Mouse (Mus musculus) MEL (cell line): ENCODE measurements around the gene Bmpr1b. TPM values are rescaled to one million over a fixed set of nuclear protein-coding genes. Genes with fewer than 3 reads are reported as not detected.

Source experiments
- DNase-seq: peaks from one replicate; pipeline ENCODE4 v3.0.0; 2011; ENCODE audit warnings: low read depth, low spot score
- H3K27ac ChIP-seq: 2 replicates; pipeline ENCODE4 v1.5.1; 2012; ENCODE audit warnings: low read depth, mild to moderate bottlenecking, control low read depth, low read length, moderate library complexity; ENCODE audit not compliant: control insufficient read depth
- H3K27me3 ChIP-seq, 2 experiments: fragments of 150-350 bp in 1 of 2; sonication (generic) in 1 of 2; 2 replicates each; pipeline ENCODE4 v1.6.1; 2012; ENCODE audit warnings: low read length in 2 of 2, mild to moderate bottlenecking in 2 of 2, improper control_type of control experiment in 1 of 2, moderate library complexity in 1 of 2; ENCODE audit not compliant: insufficient read depth in 2 of 2, control insufficient read depth in 1 of 2
- H3K36me3 ChIP-seq, 2 experiments: 2 replicates each; pipeline ENCODE4 v1.6.1; 2012 to 2014; ENCODE audit warnings: low read length in 2 of 2, improper control_type of control experiment in 1 of 2, inconsistent platforms in 1 of 2, mild to moderate bottlenecking in 1 of 2; ENCODE audit not compliant: insufficient read depth in 2 of 2, control insufficient read depth in 1 of 2
- H3K4me1 ChIP-seq, 2 experiments: fragments of 150-350 bp in 1 of 2; sonication (generic) in 1 of 2; 2 replicates each; pipeline ENCODE4 v1.6.1; 2012; ENCODE audit warnings: low read length in 2 of 2, improper control_type of control experiment in 1 of 2, mild to moderate bottlenecking in 1 of 2; ENCODE audit not compliant: insufficient read depth in 2 of 2, control insufficient read depth in 1 of 2
- H3K4me3 ChIP-seq, 2 experiments: fragments of 150-350 bp in 1 of 2; sonication (generic) in 1 of 2; 2 replicates each; pipeline ENCODE4 v1.5.1; 2012; ENCODE audit warnings: low read depth in 2 of 2, low read length in 2 of 2, mild to moderate bottlenecking in 2 of 2, moderate library complexity in 2 of 2, control low read depth in 1 of 2, improper control_type of control experiment in 1 of 2; ENCODE audit not compliant: control insufficient read depth in 1 of 2, insufficient read depth in 1 of 2
- H3K79me2 ChIP-seq: 2 replicates; pipeline ENCODE4 v1.6.1; 2012; ENCODE audit warnings: mild to moderate bottlenecking, low read length, moderate library complexity; ENCODE audit not compliant: control insufficient read depth, poor library complexity, insufficient read depth
- H3K9ac ChIP-seq: 2 replicates; pipeline ENCODE4 v1.6.1; 2012; ENCODE audit warnings: low read depth, mild to moderate bottlenecking, control low read depth, low read length, moderate library complexity; ENCODE audit not compliant: control insufficient read depth, poor library complexity, severe bottlenecking
- H3K9me3 ChIP-seq: fragments of 150-350 bp; sonication (generic); replicated peaks from 2 replicates; pipeline ENCODE4 v1.6.1; 2012; ENCODE audit warnings: mild to moderate bottlenecking, low read length, improper control_type of control experiment, moderate library complexity; ENCODE audit not compliant: insufficient read depth
- ETS1 ChIP-seq: IDR thresholded peaks from 2 replicates; pipeline ENCODE4 v1.6.1; 2012; ENCODE audit warnings: low read depth, mild to moderate bottlenecking, inconsistent platforms, low read length, improper control_type of control experiment, moderate library complexity
- HCFC1 ChIP-seq: IDR thresholded peaks from 2 replicates; pipeline ENCODE4 v1.6.1; 2012; ENCODE audit warnings: low read depth, mild to moderate bottlenecking, inconsistent platforms, low read length, improper control_type of control experiment, moderate library complexity
- JUND ChIP-seq: IDR thresholded peaks from 2 replicates; pipeline ENCODE4 v1.6.1; 2011; ENCODE audit warnings: low read depth, mild to moderate bottlenecking, improper control_type of control experiment, low read length
- KAT2A ChIP-seq: conservative IDR thresholded peaks from 2 replicates; pipeline ENCODE4 v1.6.1; 2012; ENCODE audit warnings: low read depth, low read length, improper control_type of control experiment, inconsistent platforms
- MAX ChIP-seq: IDR thresholded peaks from 2 replicates; pipeline ENCODE4 v1.6.1; 2011; ENCODE audit warnings: low read length, improper control_type of control experiment
- MAZ ChIP-seq: IDR thresholded peaks from 2 replicates; pipeline ENCODE4 v1.6.1; 2012; ENCODE audit warnings: low read depth, mild to moderate bottlenecking, inconsistent platforms, low read length, improper control_type of control experiment
- MYB ChIP-seq: IDR thresholded peaks from 2 replicates; pipeline ENCODE4 v1.6.1; 2011; ENCODE audit warnings: mild to moderate bottlenecking, low read depth, low read length, improper control_type of control experiment
- MYC ChIP-seq: IDR thresholded peaks from 2 replicates; pipeline ENCODE4 v1.6.1; 2011; ENCODE audit warnings: low read depth, mild to moderate bottlenecking, low read length, improper control_type of control experiment, moderate library complexity
- NELFE ChIP-seq: IDR thresholded peaks from 2 replicates; pipeline ENCODE4 v1.6.1; 2011; ENCODE audit warnings: low read depth, low read length, improper control_type of control experiment
- NRF1 ChIP-seq: IDR thresholded peaks from 2 replicates; pipeline ENCODE4 v1.6.1; 2014; ENCODE audit warnings: low read depth, mild to moderate bottlenecking, inconsistent platforms, low read length, improper control_type of control experiment, moderate library complexity; ENCODE audit not compliant: poor library complexity, insufficient read depth, severe bottlenecking
- POLR2A ChIP-seq, 2 experiments: IDR thresholded peaks; 2 replicates each; pipeline ENCODE4 v1.6.1; 2011 to 2012; ENCODE audit warnings: low read length in 2 of 2, mild to moderate bottlenecking in 2 of 2, control low read depth in 1 of 2, improper control_type of control experiment in 1 of 2, low read depth in 1 of 2, moderate library complexity in 1 of 2; ENCODE audit not compliant: control insufficient read depth in 1 of 2, insufficient read depth in 1 of 2, poor library complexity in 1 of 2
- RAD21 ChIP-seq: IDR thresholded peaks from 2 replicates; pipeline ENCODE4 v1.6.1; 2011; ENCODE audit warnings: mild to moderate bottlenecking, low read depth, low read length, improper control_type of control experiment
- SIN3A ChIP-seq: IDR thresholded peaks from 2 replicates; pipeline ENCODE4 v1.6.1; 2012; ENCODE audit warnings: low read length, improper control_type of control experiment, inconsistent platforms
- TAL1 ChIP-seq: IDR thresholded peaks from 2 replicates; pipeline ENCODE4 v1.6.1; 2012; ENCODE audit warnings: mild to moderate bottlenecking, inconsistent platforms, low read length, moderate library complexity, mixed read lengths
- TBP ChIP-seq: IDR thresholded peaks from 2 replicates; pipeline ENCODE4 v1.8.0; 2011; ENCODE audit warnings: low read depth, low read length, improper control_type of control experiment
- TCF12 ChIP-seq: IDR thresholded peaks from 2 replicates; pipeline ENCODE4 v1.6.1; 2014; ENCODE audit warnings: low read depth, mild to moderate bottlenecking, inconsistent platforms, low read length, improper control_type of control experiment, moderate library complexity
- UBTF ChIP-seq: IDR thresholded peaks from 2 replicates; pipeline ENCODE4 v1.6.1; 2012; ENCODE audit warnings: low read depth, mild to moderate bottlenecking, inconsistent platforms, low read length, improper control_type of control experiment, moderate library complexity, borderline replicate concordance; ENCODE audit not compliant: insufficient read depth
- USF2 ChIP-seq, 2 experiments: IDR thresholded peaks; 2 replicates each; pipeline ENCODE4 v1.6.1; 2011 to 2012; ENCODE audit warnings: improper control_type of control experiment in 2 of 2, low read length in 2 of 2, borderline replicate concordance in 1 of 2, inconsistent platforms in 1 of 2, low read depth in 1 of 2, mild to moderate bottlenecking in 1 of 2; ENCODE audit not compliant: insufficient read depth in 1 of 2
- ZKSCAN1 ChIP-seq: IDR thresholded peaks from 2 replicates; pipeline ENCODE4 v1.6.1; 2012; ENCODE audit warnings: low read depth, mild to moderate bottlenecking, inconsistent platforms, low read length, improper control_type of control experiment, moderate library complexity
- ZMIZ1 ChIP-seq: IDR thresholded peaks from 2 replicates; pipeline ENCODE4 v1.6.1; 2012; ENCODE audit warnings: low read depth, mild to moderate bottlenecking, inconsistent platforms, low read length, improper control_type of control experiment, moderate library complexity
- polyA plus RNA-seq, 2 experiments: library from polyadenylated mRNA; stranded (reverse) in 1 of 2; unstranded in 1 of 2; fragments of >175 nt in 1 of 2; fragments of >200 nt in 1 of 2; gene quantifications; 2 replicates each; pipeline versions ENCODE4 v1.2.1 to v1.2.4; 2012; ENCODE audit warnings: low replicate concordance in 2 of 2, low read depth in 1 of 2; ENCODE audit not compliant: insufficient read length in 2 of 2, insufficient read depth in 1 of 2, missing spikeins in 1 of 2
- total RNA-seq: library from RNA; depleted of rRNA; stranded (reverse); fragments of 300-350 nt; gene quantifications from 2 replicates; pipeline ENCODE4 v1.2.3, GENCODE M21; 2012

Gene Bmpr1b
- total and polyA plus RNA-seq, 3 experiments: not detected

DNA sequence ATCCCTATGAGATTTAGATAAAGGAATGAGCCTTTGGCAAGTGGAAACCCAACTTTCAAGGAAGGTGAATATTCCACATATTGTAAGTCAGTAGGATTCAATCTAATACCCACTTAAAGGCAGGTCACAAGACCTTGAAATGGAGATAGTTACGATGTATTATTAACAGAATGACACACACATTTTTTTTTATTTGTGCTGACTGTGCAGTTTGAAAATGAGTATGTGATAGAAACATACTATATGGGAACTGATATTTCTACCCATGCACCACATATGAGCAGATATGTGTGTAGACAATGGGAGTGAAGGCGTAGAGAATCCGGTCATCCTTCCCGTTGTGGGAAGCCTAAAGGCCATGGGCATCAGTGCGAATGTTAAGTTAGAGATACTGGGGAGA is 285.0 kb downstream of the Bmpr1b start:
- no peaks in the 10 kb centered on the region for H3K4me1 ChIP-seq
- H3K27me3 ChIP-seq: no peaks in the 10 kb centered on the region
- H3K36me3 ChIP-seq: no peaks in the 10 kb centered on the region
- no peak overlapping the region for H3K27ac ChIP-seq
- H3K9me3 ChIP-seq: no peaks in the 10 kb centered on the region
- H3K9ac ChIP-seq: no peak overlapping the region
- H3K79me2 ChIP-seq: no peaks in the 10 kb centered on the region
- H3K4me3 ChIP-seq: no peak overlapping the region
- no peak for TF ChIP-seq USF2 (IDR thresholded peaks at IDR 0.05; ENCODE audit: borderline replicate concordance in 1 of 2, insufficient read depth in 1 of 2, low read depth in 1 of 2, low read length in 2 of 2)
- TF ChIP-seq UBTF: no peak
- no peak for TF ChIP-seq SIN3A
- TF ChIP-seq MYC: no peak
- no peak for TF ChIP-seq RAD21
- no peak for TF ChIP-seq HCFC1
- no peak for TF ChIP-seq POLR2A (IDR thresholded peaks at IDR 0.05; ENCODE audit: control insufficient read depth in 1 of 2, insufficient read depth in 1 of 2, low read depth in 1 of 2, low read length in 2 of 2, poor library complexity in 1 of 2)
- no peak for TF ChIP-seq MAZ
- no peak for TF ChIP-seq TCF12
- no peak for TF ChIP-seq JUND
- no peak for TF ChIP-seq ZKSCAN1
- no peak for TF ChIP-seq NELFE
- TF ChIP-seq MYB: no peak
- TF ChIP-seq ETS1: no peak
- no peak for TF ChIP-seq TAL1
- no peak for TF ChIP-seq ZMIZ1
- no peak for TF ChIP-seq MAX
- no peak for DNase-seq

DNA sequence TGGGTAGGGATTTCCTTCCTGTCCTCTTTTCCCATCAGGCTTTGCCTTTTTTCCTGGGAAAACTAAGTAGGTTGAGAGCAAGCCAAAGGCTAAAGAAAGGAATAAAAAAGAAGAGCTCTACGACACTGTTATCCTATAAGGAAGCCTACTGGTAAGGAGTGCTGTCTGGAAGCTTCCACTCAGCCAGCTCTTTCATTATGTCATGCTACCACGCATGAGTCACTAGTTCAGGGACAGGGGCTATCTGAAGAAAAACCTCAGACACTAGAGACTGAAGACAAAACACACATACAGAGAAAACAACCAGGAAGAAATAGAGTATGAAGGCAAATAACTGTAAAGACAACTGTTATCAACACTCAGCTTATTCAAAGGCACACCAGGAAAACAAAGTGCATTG is 286.7 kb downstream of the Bmpr1b start:
- H3K79me2 ChIP-seq: no peaks in the 10 kb centered on the region
- H3K9ac ChIP-seq: no peak overlapping the region
- H3K4me3 ChIP-seq: no peak overlapping the region
- no peak for TF ChIP-seq TBP
- TF ChIP-seq TCF12: no peak
- no peak for TF ChIP-seq NRF1
- no peak for TF ChIP-seq KAT2A
- no peaks in the 10 kb centered on the region for H3K9me3 ChIP-seq
- H3K27me3 ChIP-seq: no peaks in the 10 kb centered on the region
- no peak overlapping the region for H3K27ac ChIP-seq
- DNase-seq: no peak
- H3K36me3 ChIP-seq: no peaks in the 10 kb centered on the region
- no peaks in the 10 kb centered on the region for H3K4me1 ChIP-seq
